Mouse (Mus musculus) gastrocnemius, postnatal 14 days (tissue): ENCODE measurements at regions not wholly inside any gene's neighbourhood (a gene's known extent, or its start where the extent isn't known, plus 50 kb on each side); places are given as distances from the start of the nearest gene placed in this dataset.
A peak's percentile ranks its signal among the peaks of the same experiment; 100 is the strongest.

Source experiments
- DNase-seq: peaks from one replicate; pipeline ENCODE4 v3.0.0; 2021; ENCODE audit warnings: mixed read lengths
- intact Hi-C: fragments of 180-260 bp; cut with DNase I; formaldehyde crosslinking; loops from one replicate; pipeline ENCODE4 v1.15.1; 2025; ENCODE audit warnings: low total_unique reads

GRCm38 (mm10) chr5:45282207-45282930 is 167.7 kb downstream of the Qdpr start:
- intact Hi-C loops = loop anchor here (5.0 kb wide), 1 partner anchor 980 kb away; no protein-coding TSS in a partner anchor
- DNase-seq = no peak

GRCm38 (mm10) chr5:45278571-45278970 is 171.5 kb downstream of the Qdpr start:
- DNase-seq = peak; percentile 76
- intact Hi-C loops = no loop called here

GRCm38 (mm10) chr5:45278005-45278432 is 172.0 kb downstream of the Qdpr start:
- no peak for DNase-seq

GRCm38 (mm10) chr5:45270679-45271078 is 179.4 kb downstream of the Qdpr start:
- intact Hi-C loops = no loop called here
- no peak for DNase-seq

More at GRCm38 (mm10) chr5:45278005-45278432, 172.0 kb downstream of the Qdpr start:
- intact Hi-C loops = no loop called here

- no peak for DNase-seq
- intact Hi-C loops = no loop called here
These were observed 180.6 kb downstream of the Qdpr start for GRCm38 (mm10) chr5:45269391-45269790.

- intact Hi-C loops = no loop called here
- DNase-seq = no peak
These were observed 183.1 kb downstream of the Qdpr start for GRCm38 (mm10) chr5:45266914-45267313.

GRCm38 (mm10) chr5:45258486-45258885 is 191.6 kb downstream of the Qdpr start:
- DNase-seq = no peak
- intact Hi-C loops = no loop called here

GRCm38 (mm10) chr5:45256256-45256999 is 193.6 kb downstream of the Qdpr start:
- intact Hi-C loops = no loop called here
- no peak for DNase-seq

- intact Hi-C loops = no loop called here
These were observed 218.2 kb downstream of the Qdpr start for GRCm38 (mm10) chr5:45231856-45232255.

GRCm38 (mm10) chr5:45230097-45230496 is 219.9 kb downstream of the Qdpr start:
- intact Hi-C loops = no loop called here
- DNase-seq = no peak

More at GRCm38 (mm10) chr5:45231856-45232255, 218.2 kb downstream of the Qdpr start:
- DNase-seq = no peak

- DNase-seq = no peak
- intact Hi-C loops = no loop called here
These were observed 220.6 kb downstream of the Qdpr start for GRCm38 (mm10) chr5:45229477-45229876.

GRCm38 (mm10) chr5:45228226-45228927 is 221.7 kb downstream of the Qdpr start:
- no peak for DNase-seq
- intact Hi-C loops = no loop called here

- peak; percentile 9 for DNase-seq
- intact Hi-C loops = no loop called here
These were observed 229.6 kb downstream of the Qdpr start for GRCm38 (mm10) chr5:45220272-45220916.

GRCm38 (mm10) chr5:45219558-45219957 is 230.5 kb downstream of the Qdpr start:
- DNase-seq = no peak
- intact Hi-C loops = no loop called here

- no peak for DNase-seq
- intact Hi-C loops = no loop called here
These were observed 230.9 kb downstream of the Qdpr start for GRCm38 (mm10) chr5:45219101-45219500.

GRCm38 (mm10) chr5:45214475-45214874 is 235.6 kb downstream of the Qdpr start:
- intact Hi-C loops = no loop called here
- no peak for DNase-seq

GRCm38 (mm10) chr5:45198408-45198807 is 251.6 kb downstream of the Qdpr start:
- no peak for DNase-seq
- intact Hi-C loops = no loop called here

GRCm38 (mm10) chr5:45196159-45196558 is 253.9 kb downstream of the Qdpr start:
- intact Hi-C loops = no loop called here
- DNase-seq = no peak

- intact Hi-C loops = no loop called here
- DNase-seq = no peak
These were observed 257.7 kb downstream of the Qdpr start for GRCm38 (mm10) chr5:45192287-45192686.
